Mouse (Mus musculus): Measurements from ENCODE around the gene Gin1.

DNA sequence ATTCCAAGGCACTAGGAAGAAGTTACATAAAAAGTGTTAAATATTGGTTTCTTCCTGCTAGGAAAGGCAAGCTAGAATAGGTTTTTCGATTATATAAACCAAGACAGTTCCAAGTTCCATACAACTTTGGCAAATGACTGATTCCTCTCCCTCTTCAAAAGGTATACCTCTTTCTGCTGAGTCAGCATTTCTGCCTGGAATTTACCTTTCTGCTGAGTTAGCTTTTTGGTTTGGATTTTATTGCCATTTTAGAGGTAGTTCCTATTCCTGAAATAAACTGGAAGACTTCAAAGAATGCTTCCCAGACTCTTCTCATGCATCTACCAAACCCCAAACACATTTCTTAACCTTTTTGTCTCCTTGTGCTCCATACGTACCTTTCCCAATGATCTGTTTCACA, 1.9 kb upstream of the Gin1 start:
- no peak for TF ChIP-seq FLI1 (IDR thresholded peaks at IDR 0.05; ENCODE audit: low read length)
- no peak for TF ChIP-seq GATA1 (IDR thresholded peaks at IDR 0.05; ENCODE audit: borderline replicate concordance, low read length)

Data from megakaryocyte, embryonic 14.5 days (primary cell).